Mouse (Mus musculus) MEL (cell line): ENCODE measurements around the gene Cadm3.

Experiments used
- BHLHE40 ChIP-seq: IDR thresholded peaks from 2 replicates; pipeline ENCODE4 v1.6.1; 2012; ENCODE audit warnings: low read depth, mild to moderate bottlenecking, inconsistent platforms, low read length, improper control_type of control experiment, borderline replicate concordance
- CHD1 ChIP-seq: IDR thresholded peaks from 2 replicates; pipeline ENCODE4 v1.6.1; 2012; ENCODE audit warnings: low read depth, mild to moderate bottlenecking, inconsistent platforms, low read length, improper control_type of control experiment
- CTCF ChIP-seq, 3 experiments: IDR thresholded peaks in 2 of 3; conservative IDR thresholded peaks in 1 of 3; 2 replicates each; pipeline ENCODE4 v1.5.1; 2011 to 2012; ENCODE audit warnings: low read length in 3 of 3, low read depth in 2 of 3, mild to moderate bottlenecking in 2 of 3, improper control_type of control experiment in 1 of 3, inconsistent platforms in 1 of 3, mixed read lengths in 1 of 3, moderate library complexity in 1 of 3; ENCODE audit not compliant: control insufficient read depth in 1 of 3, insufficient read depth in 1 of 3, poor library complexity in 1 of 3, severe bottlenecking in 1 of 3
- EP300 ChIP-seq, 2 experiments: IDR thresholded peaks; 2 replicates each; pipeline ENCODE4 v1.6.1; 2011; ENCODE audit warnings: improper control_type of control experiment in 2 of 2, low read length in 2 of 2, low read depth in 1 of 2, mild to moderate bottlenecking in 1 of 2
- GATA1 ChIP-seq: IDR thresholded peaks from 2 replicates; pipeline ENCODE4 v1.6.1; 2011; ENCODE audit warnings: low read depth, low read length, improper control_type of control experiment
- HCFC1 ChIP-seq: IDR thresholded peaks from 2 replicates; pipeline ENCODE4 v1.6.1; 2012; ENCODE audit warnings: low read depth, mild to moderate bottlenecking, inconsistent platforms, low read length, improper control_type of control experiment, moderate library complexity
- POLR2A ChIP-seq, 2 experiments: IDR thresholded peaks; 2 replicates each; pipeline ENCODE4 v1.6.1; 2011 to 2012; ENCODE audit warnings: low read length in 2 of 2, mild to moderate bottlenecking in 2 of 2, control low read depth in 1 of 2, improper control_type of control experiment in 1 of 2, low read depth in 1 of 2, moderate library complexity in 1 of 2; ENCODE audit not compliant: control insufficient read depth in 1 of 2, insufficient read depth in 1 of 2, poor library complexity in 1 of 2
- USF2 ChIP-seq, 2 experiments: IDR thresholded peaks; 2 replicates each; pipeline ENCODE4 v1.6.1; 2011 to 2012; ENCODE audit warnings: improper control_type of control experiment in 2 of 2, low read length in 2 of 2, borderline replicate concordance in 1 of 2, inconsistent platforms in 1 of 2, low read depth in 1 of 2, mild to moderate bottlenecking in 1 of 2; ENCODE audit not compliant: insufficient read depth in 1 of 2
- ZC3H11A ChIP-seq: IDR thresholded peaks from 2 replicates; pipeline ENCODE4 v1.6.1; 2012; ENCODE audit warnings: low read depth, mild to moderate bottlenecking, inconsistent platforms, low read length, improper control_type of control experiment
- ZMIZ1 ChIP-seq: IDR thresholded peaks from 2 replicates; pipeline ENCODE4 v1.6.1; 2012; ENCODE audit warnings: low read depth, mild to moderate bottlenecking, inconsistent platforms, low read length, improper control_type of control experiment, moderate library complexity

GRCm38 (mm10) chr1:173350372-173350957 is 17.0 kb downstream of the Cadm3 start, which contains the start of gene Aim2:
- TF ChIP-seq BHLHE40, result no peak
- TF ChIP-seq ZC3H11A, result no peak
- TF ChIP-seq USF2 (IDR thresholded peaks at IDR 0.05; ENCODE audit: borderline replicate concordance in 1 of 2, insufficient read depth in 1 of 2, low read depth in 1 of 2, low read length in 2 of 2), result no peak
- TF ChIP-seq CTCF (IDR thresholded peaks at IDR 0.05 in 2 of 3, conservative IDR thresholded peaks at IDR 0.05 in 1 of 3; ENCODE audit: control insufficient read depth in 1 of 3, insufficient read depth in 1 of 3, low read depth in 2 of 3, low read length in 3 of 3, poor library complexity in 1 of 3, severe bottlenecking in 1 of 3), result no peak
- no peak for TF ChIP-seq HCFC1
- TF ChIP-seq ZMIZ1, result no peak
- peak; percentile 67 for TF ChIP-seq GATA1
- no peak for TF ChIP-seq POLR2A (IDR thresholded peaks at IDR 0.05; ENCODE audit: control insufficient read depth in 1 of 2, insufficient read depth in 1 of 2, low read depth in 1 of 2, low read length in 2 of 2, poor library complexity in 1 of 2)
- no peak for TF ChIP-seq CHD1
- peak in 1 of 2 experiments; percentile 51; a peak in 1 of 4 replicates for TF ChIP-seq EP300 (IDR thresholded peaks at IDR 0.05; ENCODE audit: low read depth in 1 of 2, low read length in 2 of 2)
